In the genomic region with DNA sequence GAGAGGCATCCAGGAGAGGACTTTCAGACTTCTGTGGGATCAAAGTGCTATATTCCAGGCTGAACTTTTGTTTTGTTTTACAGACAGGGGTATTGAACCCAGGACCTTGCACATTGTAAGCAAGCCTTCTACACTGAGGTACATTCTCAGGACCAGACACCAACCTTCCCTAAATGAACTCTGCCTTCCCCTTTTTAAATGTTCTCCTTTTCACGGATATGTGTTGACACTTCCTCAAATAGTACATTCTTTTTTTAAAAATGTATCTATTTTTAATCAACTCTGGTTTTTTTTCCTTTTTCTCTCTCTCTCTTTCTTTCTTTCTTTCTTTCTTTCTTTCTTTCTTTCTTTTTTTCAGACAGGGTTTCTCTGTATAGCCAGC, we compare ENCODE assay signal across 9 mouse cellular contexts. TPM values are rescaled to one million over a fixed set of nuclear protein-coding genes. Genes with fewer than 3 reads are reported as not detected.
DNase-seq lines count a peak whose midpoint lies in the region; ATAC-seq and TF ChIP-seq lines count a peak whose summit lies in the region.
"Had no signal": no experiment of that assay in that cellular context is flagged by ENCODE, and none has a peak within 500 bp of the region (broad histone marks: within the 10 kb centered on the region; RNA-seq: fewer than 3 reads in every experiment).

No protein-coding gene starts in this region.

- no peak for TF ChIP-seq CTCF in left cerebral cortex, adult 2 months (IDR thresholded peaks at IDR 0.05)

- intact Hi-C loops in left cerebral cortex, adult 2 months (cut with DNase I) = no loop called here
- intact Hi-C loops in left cerebral cortex, postnatal 14 days (cut with DNase I) = no loop called here
- intact Hi-C loops in left cerebral cortex, postnatal 4 days (cut with DNase I) = no loop called here

- DNase-seq in left cerebral cortex, adult 2 months (ENCODE audit: extremely low spot score in 1 of 2, low spot score in 2 of 2) = no peak
- no peak for DNase-seq in left cerebral cortex, postnatal 14 days (ENCODE audit: low spot score in 2 of 2)
- no peak for DNase-seq in layer of hippocampus, postnatal 14 days (ENCODE audit: low spot score in 2 of 2)
- DNase-seq in left cerebral cortex, postnatal 4 days = no peak
- DNase-seq in thymus, postnatal 14 days = no peak

- no peak overlapping the region for H3K4me3 ChIP-seq in left cerebral cortex, adult 2 months
- H3K4me3 ChIP-seq in forebrain, embryonic 13.5 days = no peak overlapping the region
- no peak overlapping the region for H3K4me3 ChIP-seq in limb, embryonic 13.5 days

- 73% methylated on average over 1 of the region's 1 CpGs for WGBS in forebrain, embryonic 13.5 days
- 70% methylated on average over 1 of the region's 1 CpGs for WGBS in limb, embryonic 13.5 days

- peaks cover 12% of the 10 kb centered on the region for H3K4me1 ChIP-seq in forebrain, embryonic 13.5 days
- peaks cover 16% of the 10 kb centered on the region for H3K4me1 ChIP-seq in limb, embryonic 13.5 days

- peak overlapping the region; percentile 40 for H3K4me2 ChIP-seq in forebrain, embryonic 13.5 days
- H3K4me2 ChIP-seq in limb, embryonic 13.5 days (replicated peaks) = peak overlapping the region; percentile 38

- ATAC-seq in forebrain, embryonic 13.5 days = no peak
- no peak for ATAC-seq in limb, embryonic 13.5 days (ENCODE audit: low FRiP score, low read depth)
- peak; percentile 52; the same call in 1 of the 2 replicates for ATAC-seq in neutrophil, adult 5-6 weeks (ENCODE audit: extremely low read depth, insufficient number of reproducible peaks, low FRiP score, poor library complexity, severe bottlenecking)

- H3K27ac ChIP-seq in left cerebral cortex, adult 2 months = peak overlapping the region; percentile 68
- H3K27ac ChIP-seq in forebrain, embryonic 13.5 days = no peak overlapping the region
- H3K27ac ChIP-seq in limb, embryonic 13.5 days = no peak overlapping the region

- no peaks in the 10 kb centered on the region for H3K27me3 ChIP-seq in forebrain, embryonic 13.5 days
- H3K27me3 ChIP-seq in limb, embryonic 13.5 days = no peaks in the 10 kb centered on the region

- no peaks in the 10 kb centered on the region for H3K36me3 ChIP-seq in forebrain, embryonic 13.5 days (ENCODE audit: poor library complexity, severe bottlenecking)
- no peaks in the 10 kb centered on the region for H3K36me3 ChIP-seq in limb, embryonic 13.5 days
- H3K36me3 ChIP-seq: G1E had no signal

- H3K9ac ChIP-seq in forebrain, embryonic 13.5 days = no peak overlapping the region
- H3K9ac ChIP-seq in limb, embryonic 13.5 days = no peak overlapping the region

- H3K9me3 ChIP-seq in forebrain, embryonic 13.5 days (replicated peaks) = no peaks in the 10 kb centered on the region
- no peaks in the 10 kb centered on the region for H3K9me3 ChIP-seq in limb, embryonic 13.5 days
- H3K9me3 ChIP-seq: G1E had no signal

RNA-seq across cellular contexts. Expression of gene Strbp, which starts 32.1 kb away (rescaled TPM):
- 100 to 1,000 TPM; 292 to 322 TPM for total RNA-seq in left cerebral cortex, adult 2 months (2021)
- total RNA-seq in left cerebral cortex, postnatal 14 days (2021) = 100 to 1,000 TPM; 234 to 237 TPM
- polyA plus RNA-seq in forebrain, embryonic 13.5 days (2015; fragmentation: Nextera tagmentation; extraction: Ambion mirVana) = 101 and 105 TPM in 2 replicates
- polyA plus RNA-seq in limb, embryonic 13.5 days (2015; fragmentation: Nextera tagmentation; extraction: Ambion mirVana) = 34.6 and 36.4 TPM in 2 replicates
- total RNA-seq in neutrophil, adult 5-6 weeks (2017) = 86.9 and 104 TPM in 2 replicates
- 100 to 1,000 TPM; 147 to 161 TPM for total RNA-seq in layer of hippocampus, postnatal 14 days (2021)
- total RNA-seq in left cerebral cortex, postnatal 4 days (2021) = 100 to 1,000 TPM; 228 to 247 TPM

RNA-seq across cellular contexts. Expression of gene Crb2, which starts 40.3 kb away (rescaled TPM):
- total RNA-seq in left cerebral cortex, adult 2 months (2021) = 1 to 10 TPM; 2.9 to 4.4 TPM
- 1 to 10 TPM; 5.2 to 5.6 TPM for total RNA-seq in left cerebral cortex, postnatal 14 days (2021)
- polyA plus RNA-seq in forebrain, embryonic 13.5 days (2015; fragmentation: Nextera tagmentation; extraction: Ambion mirVana) = 9.1 and 12.8 TPM in 2 replicates
- 0.51 and 0.56 TPM in 2 replicates for polyA plus RNA-seq in limb, embryonic 13.5 days (2015; fragmentation: Nextera tagmentation; extraction: Ambion mirVana)
- total RNA-seq in neutrophil, adult 5-6 weeks (2017) = not detected in 2 replicates
- total RNA-seq in layer of hippocampus, postnatal 14 days (2021) = 1 to 10 TPM; 6.6 to 8.5 TPM
- 1 to 10 TPM; 3.9 to 4.6 TPM for total RNA-seq in left cerebral cortex, postnatal 4 days (2021)
- polyA plus RNA-seq: G1E had no signal
